Mouse (Mus musculus) urinary bladder, postnatal 4 days (tissue): ENCODE data around the gene Fbxo40.
A peak's percentile ranks its signal among the peaks of the same experiment; 100 is the strongest.

ENCODE experiments used
- DNase-seq, 2 experiments: peaks; one replicate each; pipeline ENCODE4 v3.0.0; 2021 to 2022; ENCODE audit warnings: low spot score in 2 of 2

Fbxo40 gene

DNA sequence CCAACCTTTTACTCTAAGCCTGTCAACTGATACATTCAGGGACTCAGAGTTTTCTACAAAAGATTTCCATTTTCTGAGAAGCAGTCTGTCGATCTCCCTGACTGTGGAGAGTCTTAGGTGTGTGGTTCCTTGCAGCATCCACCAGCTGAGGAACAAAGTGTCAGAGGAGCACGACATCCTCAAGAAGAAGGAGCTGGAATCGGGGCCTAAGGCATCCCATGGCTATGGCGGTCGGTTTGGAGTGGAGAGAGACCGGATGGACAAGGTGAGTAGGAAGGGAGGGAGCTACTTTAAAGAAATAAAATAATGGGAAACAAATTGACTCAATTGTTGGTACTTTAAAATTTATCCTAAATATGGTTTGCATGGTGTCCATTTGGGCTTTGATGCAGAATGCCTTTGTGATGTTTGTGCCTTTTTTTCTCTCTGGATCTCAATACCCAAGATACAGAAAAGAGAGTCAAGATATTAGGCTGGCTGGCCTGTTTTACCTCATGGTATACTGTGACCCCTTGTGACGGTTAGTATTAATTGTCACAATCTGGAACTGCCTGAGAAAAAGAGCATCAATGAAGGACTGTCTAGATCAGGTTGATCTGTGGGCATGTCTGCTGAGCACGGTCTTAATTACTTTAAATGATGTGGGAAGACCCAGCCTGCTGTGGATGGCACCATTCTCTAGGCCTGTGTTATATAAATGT is 43.7 kb downstream of the Fbxo40 start:
- no peak for DNase-seq

DNA sequence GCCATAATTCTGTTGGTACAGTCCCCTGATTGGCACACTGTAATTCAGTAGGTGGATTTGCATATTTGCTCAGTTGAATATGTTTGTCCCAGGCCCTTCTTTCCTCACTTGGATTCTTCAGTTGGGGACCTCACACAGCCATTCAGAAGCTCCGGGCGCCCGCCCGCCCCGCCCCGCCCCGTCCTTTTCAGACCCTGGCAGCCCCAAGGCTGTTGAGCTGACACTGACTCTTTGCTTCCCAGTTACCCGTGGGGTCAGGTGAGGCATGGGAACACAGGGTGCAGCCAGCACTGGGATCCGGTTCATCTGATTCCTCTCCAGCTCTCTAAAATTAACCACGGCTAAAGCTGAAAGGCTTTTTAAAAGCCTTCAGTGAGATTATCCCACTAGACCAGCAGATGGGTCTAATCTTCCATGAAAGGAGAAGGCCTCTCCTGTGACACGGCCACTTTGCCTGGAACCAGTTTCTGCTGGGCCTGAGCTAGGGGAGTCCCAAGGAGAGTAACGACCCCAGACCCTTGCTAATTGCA is 45.3 kb downstream of the Fbxo40 start:
- DNase-seq: peak in 1 of 2 experiments; percentile 23

DNA sequence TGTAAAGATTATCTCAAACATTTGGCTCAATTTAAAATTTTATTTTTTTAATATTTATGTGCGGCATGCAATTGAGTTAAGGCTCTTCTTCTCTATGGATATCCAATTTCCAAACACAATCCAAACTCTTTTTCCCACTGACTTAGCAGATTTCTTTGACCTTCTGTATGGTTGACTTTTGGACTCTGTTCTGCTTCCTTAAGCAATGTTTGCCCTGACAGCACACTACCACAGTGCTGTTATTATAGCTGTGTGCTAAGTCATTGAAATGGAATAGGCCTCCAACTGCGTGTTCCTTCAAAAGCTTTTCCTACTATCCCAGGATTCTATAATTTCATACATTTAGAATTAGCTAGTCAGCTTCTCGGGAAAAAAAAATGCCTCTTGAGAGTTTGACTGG is 46.7 kb downstream of the Fbxo40 start:
- no peak for DNase-seq

DNA sequence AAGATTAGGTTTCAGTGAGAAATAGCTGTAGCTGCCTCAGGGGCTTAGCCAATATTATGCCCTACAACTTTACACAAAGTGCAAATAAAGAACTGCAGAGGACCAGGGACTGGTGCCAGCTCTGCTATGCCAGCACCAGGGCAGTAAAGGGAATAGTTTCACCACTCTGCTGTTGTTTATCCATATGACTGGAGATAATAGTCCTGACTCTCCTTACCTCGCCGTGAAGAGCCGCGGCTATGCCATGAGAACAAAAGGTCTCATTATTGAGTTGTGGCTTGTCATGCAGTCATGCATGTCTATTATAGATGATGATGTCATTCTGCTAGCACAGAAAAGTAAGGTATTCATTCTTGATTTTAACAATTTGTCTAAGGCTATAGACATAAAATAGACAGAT is 48.4 kb downstream of the Fbxo40 start:
- peak in 1 of 2 experiments; percentile 32 for DNase-seq

DNA sequence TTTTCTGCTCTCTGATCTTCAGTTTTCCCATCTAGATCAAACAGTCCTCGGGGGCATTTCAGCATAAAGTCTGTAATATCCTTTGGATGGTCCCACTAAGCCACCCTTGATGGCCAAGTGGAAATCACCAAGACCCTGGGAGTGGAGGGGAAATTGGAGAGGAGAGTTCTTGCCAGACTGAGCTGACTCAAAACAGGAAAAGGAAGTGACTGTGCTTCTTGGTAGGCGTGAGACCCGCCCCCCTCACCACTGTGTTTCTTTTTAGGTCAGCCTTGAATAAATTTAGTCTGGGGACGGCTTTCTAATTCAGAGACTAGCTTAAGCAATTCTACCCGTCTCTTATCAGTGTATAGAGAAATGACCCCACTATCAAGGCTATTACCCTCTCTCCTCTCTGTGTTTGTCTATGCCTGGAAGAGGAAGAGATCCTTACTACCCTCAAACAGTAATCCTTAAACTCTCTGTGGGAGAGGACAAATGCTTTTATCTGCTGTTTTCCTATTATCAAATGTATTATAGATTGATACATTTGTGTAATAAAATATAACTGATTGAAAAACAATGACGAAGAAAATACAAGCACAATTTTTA is 49.0 kb downstream of the Fbxo40 start:
- peak in 1 of 2 experiments; percentile 29 for DNase-seq

DNA sequence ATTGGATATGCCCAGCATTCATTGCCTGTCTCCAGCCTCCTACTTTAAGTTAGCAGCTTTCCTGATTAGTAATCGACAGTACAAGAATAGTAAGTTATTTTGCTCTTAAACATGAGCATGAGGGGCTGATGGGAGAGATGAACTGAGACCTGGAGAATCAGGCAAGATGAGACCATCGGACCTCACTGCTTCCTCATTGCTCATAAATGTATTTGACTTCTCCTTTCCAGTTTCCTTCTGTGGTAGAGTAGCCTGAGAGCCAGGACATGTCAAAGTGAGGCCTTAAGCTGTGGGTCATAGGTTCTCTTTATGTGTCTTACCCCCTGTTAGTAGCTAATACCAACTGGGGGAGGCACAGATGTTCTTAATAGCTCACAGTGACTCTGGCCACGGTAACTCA is 54.5 kb downstream of the Fbxo40 start:
- DNase-seq: peak in 1 of 2 experiments; percentile 23

DNA sequence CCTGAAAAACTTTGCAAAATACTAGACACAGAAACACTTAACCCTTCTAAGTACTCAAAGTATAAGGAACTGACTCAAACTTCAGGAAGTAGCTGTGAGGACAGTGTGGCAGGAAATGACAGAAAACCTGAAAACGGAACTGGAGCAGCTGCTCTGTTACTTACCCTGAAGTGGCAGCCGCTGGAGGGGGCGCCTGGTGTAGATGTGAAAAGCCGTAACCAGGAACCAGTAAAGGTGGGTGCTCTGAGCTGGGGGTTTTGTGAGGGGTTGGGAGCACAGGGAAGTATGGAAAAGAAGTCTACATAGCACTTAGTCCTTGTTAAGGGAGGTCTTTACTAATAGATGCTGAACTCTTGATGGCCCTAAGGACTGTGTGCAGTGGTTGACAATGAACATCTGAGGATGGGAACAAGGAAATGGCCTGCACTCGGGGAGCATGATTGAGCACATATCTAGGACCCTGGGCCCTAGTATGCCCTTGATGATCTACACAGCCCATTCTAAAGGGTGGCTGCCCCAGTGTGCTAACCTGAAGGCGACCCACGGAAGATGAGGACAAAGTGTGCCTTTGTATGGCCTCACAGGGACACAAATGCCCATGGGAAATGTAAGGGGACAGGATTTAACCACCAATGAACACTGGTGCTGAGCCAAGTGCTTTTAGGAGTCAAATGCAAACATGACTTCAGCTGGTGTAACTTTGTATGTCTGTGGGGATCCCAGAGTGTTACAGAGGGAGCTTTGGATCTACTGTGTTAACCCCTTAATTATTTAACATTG is 55.2 kb downstream of the Fbxo40 start, which contains the start of gene Hcls1:
Gene Hcls1 (plus strand): TSS at position 143 of the 780 bp plus-strand sequence.
- peak in 1 of 2 experiments; percentile 54 for DNase-seq

DNA sequence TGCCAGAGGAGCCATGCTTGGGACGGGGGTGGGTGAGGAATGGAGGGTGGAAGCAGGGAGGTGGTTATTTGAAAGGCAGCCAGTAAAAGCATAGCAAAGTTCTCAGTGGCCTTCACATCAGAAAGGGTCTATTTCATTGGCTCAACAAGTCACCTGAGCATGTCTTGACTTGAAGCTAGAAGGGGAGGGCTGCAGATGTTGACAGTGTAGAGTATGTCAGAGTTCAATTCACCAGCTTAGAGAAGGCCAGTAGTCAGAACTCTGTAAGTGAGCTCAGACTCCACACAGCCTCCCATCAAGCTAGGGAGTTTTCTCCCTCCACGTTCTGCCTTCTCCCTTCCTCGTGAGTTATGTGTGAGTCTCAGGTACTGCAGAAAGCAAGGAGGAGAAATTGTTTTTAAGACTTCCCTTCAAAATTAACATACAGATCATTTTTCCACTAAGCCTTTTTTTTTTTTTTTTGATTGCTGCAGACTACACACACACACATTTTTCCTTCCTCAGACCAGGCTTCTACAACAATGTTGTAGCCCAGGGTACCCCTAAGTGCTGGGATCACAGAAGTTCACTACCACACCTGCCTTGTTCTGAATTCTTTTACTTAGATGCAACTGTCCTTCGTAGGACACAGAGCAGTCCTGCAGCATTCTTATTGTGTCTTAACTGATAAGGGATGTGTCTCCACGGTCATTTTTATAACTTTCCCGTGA is 56.0 kb downstream of the Fbxo40 start:
- peak in 1 of 2 experiments; percentile 50 for DNase-seq

DNA sequence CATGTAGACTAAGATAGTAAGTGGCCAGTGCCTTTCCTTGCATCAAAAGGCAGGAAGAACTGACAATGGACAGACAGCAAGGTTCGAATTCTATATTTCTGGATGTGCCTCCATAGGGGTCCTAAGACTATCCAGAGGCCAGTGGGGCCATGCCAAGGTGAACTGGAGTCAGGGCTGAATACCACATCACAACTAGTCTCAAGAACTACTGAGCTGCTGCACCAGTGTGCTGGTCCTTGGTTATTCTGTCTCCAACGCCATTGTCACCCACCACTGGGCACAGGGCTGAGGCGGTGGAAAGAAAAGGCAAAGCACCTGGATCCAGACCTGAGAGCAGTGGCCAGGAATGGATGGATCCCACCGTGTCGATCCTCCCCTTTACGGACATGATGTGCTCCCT is 57.7 kb downstream of the Fbxo40 start:
- DNase-seq: no peak

DNA sequence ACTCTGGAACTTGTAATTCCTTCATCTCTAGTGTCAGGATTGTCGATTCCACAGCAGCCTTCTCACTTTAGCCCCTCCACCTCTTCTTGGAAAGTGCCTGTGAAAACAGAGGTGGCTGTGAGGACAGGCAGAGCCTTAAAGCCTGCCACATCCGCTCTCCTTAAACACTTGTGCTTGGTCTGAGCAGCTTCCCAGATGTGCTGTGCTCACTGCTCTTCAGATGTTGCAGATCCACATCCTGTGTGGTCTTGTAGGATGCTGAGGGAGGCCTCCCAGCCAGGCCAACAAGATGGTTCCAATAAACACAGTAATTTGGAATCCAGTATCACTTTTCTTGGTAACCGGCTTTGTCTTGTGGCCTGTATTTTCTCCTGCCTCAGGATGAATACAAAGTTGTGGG is 58.3 kb downstream of the Fbxo40 start:
- no peak for DNase-seq

DNA sequence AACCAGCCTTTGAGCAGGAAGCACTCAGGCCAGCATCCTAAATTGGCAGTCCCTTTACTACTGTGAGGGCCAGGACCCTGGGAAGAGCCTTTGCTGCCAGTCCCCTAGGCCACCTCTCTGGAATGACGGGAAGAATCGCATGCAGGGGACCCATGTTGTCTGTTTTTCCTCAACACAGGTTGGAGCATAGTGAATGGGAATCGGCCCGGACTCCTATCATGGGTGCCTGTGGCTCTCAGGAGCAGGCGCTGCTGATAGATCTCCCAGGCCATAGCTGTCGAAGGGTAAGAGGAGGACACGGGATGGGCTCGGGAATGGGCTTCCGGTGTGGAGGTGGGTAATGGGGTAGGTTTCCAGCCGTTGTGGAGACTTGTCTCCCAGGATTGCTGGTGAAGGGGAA is 58.9 kb downstream of the Fbxo40 start:
- DNase-seq: no peak

DNA sequence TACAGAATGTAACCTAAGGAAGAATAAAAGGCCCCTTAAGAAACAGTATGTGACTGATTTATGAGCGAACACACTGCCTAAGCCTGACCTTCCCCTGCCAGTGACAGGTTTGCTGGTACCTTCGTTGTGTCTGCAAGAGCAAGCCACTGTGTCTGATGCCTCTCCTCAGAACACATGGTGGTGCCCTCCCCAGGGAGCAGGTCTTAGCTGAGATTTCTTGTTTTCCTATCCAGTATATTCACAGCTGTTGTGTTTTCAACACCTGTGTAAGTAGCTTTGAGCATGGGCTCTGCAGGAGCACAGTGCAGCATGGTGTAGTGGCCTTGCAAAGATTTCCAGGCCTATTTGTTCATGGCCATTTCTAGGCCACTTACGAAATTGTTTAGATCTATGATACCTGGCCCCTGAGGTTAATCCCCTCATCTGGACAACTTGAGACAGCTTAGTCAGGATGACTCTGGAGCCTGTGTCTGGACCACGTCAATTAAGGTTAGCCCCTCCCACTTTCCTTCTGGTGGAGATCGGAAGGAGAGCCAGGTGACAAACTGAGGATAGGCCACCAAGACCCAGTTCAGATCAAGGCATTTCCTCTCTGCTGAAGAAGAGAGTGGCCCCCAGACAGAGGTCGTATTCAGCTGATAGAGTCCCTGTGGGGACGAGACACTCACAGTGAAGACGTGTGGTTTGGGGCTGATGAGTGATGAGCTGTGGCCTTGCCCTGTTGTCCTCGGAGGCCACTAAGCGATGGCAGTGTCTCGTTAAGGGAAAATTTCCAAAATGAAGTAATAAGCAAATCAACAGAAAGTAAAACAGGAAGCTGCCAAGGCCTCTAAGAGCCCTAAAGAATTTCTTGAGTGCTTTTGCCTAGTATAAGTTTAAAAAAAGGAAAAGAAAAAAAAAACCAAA is 59.8 kb downstream of the Fbxo40 start:
- DNase-seq: no peak

DNA sequence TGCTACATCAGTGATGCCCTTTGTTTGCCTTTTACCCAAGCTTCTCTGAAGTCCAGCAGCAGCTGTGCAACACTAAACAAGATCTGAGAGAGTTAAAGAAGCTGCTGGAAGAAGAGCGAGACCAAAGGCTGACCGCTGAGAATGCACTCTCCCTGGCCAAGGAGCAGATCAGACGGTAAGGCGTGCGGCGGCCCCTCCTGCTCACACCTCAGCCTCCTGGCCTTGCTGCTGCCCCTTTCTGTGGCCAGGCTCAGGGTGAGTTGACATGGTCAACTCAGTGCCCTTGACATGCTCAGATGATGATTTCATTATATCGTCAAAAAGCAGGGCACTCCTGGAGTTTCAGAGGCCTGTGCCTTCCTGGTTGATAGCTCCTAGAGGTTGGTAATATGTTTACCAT is 61.1 kb downstream of the Fbxo40 start:
- no peak for DNase-seq

DNA sequence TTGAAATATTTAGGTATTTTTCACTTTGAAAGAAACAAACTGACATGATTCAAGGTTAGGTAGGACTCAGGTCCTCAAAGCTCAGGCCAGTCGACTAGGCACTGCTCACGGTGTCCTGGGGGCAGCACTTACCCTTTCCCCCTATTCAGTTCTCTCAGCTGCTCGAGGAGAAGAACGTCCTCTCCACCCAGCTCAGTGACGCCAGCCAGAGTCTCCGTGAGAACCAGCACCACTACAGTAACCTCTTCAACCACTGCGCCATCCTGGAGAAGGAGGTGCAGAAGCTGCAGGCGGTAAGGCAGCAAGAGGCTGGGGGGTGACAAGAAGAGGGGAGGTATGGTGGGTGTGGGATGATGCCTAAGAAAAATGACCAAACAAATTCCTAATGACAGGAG is 62.2 kb downstream of the Fbxo40 start:
- no peak for DNase-seq

DNA sequence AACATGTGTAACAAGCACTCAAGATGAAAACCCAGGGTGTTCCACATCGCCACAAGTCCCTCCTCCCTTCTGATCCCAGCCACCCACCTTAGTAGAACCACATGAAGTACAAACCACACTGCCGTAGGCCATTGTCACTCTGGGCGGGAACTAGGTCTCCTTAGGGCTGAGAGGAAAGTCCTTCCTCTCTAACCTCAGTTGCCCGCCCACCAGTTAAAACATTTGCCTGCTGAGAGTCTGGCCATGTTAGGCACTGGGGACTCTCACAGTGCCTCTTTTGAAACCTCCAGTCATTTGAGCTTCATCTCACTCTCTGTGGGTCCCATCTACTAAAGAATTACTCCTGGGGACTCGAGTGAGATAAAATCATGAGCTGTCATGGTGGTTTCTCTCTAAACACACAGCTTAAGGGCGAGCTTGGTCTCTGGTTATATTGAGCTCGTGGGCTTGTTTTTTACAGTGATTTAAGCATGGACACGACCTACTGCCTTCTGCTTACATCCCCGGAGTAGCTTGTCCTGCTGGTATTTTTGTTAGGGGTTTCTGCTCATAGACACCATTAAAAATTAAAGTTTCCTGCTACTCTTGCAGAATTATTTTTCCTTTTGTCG is 62.7 kb downstream of the Fbxo40 start:
- no peak for DNase-seq

DNA sequence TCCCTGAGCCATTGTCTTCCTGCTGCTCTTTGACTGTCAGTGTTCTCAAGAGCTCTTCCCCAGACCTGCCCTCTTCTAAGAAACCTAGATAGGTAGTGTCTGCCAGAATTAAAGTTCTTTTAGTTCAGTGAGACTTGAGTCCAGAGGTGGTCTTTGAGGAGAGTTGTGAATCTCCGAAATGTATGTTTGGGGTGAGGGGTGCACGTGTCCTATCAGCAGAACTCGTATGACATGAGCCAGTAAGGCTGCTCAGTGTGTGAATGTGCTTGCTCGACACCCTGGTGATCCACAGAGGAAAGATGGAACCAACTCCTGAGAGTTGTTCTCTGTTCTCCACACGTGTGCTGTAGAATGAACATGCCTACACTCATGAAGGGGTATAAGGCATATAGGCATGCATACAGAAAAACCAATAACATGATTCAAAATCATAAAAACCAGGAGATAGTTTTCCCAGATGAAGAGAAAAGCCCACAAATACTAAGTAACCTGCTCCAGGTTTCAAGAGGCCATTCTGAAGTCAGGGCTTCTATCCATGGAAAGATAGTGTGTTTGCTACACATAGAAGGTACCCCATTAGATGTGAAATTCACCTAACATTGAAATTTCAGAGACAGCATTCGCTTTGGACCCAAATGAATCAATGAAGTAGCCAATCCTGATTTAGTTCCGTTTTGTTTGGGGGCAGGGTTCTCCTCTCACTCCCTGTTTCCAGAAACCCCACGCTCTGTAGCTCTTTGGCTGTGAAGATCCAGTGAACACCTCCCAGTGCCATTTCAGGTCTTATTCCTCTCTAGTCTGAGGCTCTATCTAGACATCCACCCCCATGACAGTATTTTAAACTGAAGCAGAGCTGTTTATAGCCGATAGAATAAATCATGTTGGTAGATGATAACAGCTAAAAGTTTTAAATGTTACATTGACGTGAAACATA is 63.5 kb downstream of the Fbxo40 start:
- DNase-seq: no peak

DNA sequence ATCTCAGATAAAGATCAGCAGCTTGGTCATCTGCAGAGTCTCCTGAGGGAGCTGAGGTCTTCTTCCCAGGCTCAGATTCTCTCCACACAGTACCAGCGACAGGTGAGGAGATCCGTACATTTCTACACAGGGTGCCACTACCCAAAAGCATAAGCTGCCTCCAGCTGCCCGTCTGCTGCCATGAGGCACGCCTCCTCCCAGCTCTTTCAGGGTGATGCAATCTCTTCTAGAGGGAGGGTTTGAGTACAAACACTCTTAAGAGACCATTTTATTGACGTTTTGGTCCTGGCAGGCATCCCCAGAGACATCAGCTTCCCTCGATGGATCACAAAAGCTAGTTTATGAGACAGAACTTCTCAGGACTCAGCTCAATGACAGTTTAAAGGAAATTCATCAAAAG is 64.5 kb downstream of the Fbxo40 start:
- no peak for DNase-seq

DNA sequence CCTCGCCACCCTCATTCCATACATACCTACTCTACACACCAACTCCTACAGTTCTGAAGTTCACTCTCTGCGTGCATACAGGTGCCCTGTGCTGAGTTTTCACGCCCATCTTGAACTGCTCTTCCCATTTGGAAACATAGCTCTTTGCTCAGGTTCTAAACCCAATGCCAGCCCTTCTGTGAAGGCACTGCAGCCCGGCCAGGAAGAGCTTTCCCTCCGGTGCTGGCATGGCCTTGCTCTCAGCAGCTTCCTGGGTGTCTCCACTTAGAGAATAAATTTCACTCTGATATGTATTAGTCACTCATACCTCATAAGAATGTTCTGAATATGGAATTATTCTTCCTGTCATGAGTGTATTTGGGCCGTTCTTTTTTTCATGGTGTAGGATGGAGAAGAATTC is 64.9 kb downstream of the Fbxo40 start:
- DNase-seq: no peak

DNA sequence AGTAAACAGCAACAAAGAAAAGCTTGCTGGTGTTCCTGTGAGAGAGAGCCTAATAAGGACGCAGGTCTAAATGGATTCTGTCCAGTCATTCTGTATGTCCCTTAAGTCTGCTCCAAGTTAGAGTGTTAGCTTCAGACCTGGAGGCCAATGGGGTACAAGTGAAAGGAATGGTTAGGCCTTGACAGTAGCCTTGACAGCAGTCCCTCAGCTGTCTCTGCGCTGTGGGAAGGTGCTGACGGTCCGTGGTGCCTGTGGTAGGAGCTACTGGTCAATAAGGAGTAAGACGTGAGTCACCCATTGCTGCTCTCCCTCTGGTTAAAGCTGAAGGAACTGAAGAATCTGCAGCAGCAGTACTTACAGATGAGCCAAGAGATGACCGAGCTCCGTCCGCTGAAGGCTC is 66.0 kb downstream of the Fbxo40 start:
- peak in 1 of 2 experiments; percentile 44 for DNase-seq
